Mouse (Mus musculus) heart, embryonic 14.5 days (tissue): ENCODE data around the gene Thoc3. TPM values are rescaled to one million over a fixed set of nuclear protein-coding genes. Genes with fewer than 3 reads are reported as not detected.

Experiments
- polyA plus RNA-seq: library from polyadenylated mRNA; unstranded; fragments of >200 nt; fragmentation: Nextera tagmentation; extraction: Ambion mirVana; gene quantifications from 2 replicates; pipeline ENCODE4 v1.2.1, GENCODE M21; 2014

Gene Thoc3
- polyA plus RNA-seq, 1 experiment from 2014 or later, result 88.2 TPM

Other genes with a start within 250 kb of the Thoc3 start
- 3.3 and 3.4 TPM in 2 replicates for gene Cplx2, start 97.5 kb downstream of the Thoc3 start, polyA plus RNA-seq
- 5.7 and 5.8 TPM in 2 replicates for gene Simc1, start 34.9 kb upstream of the Thoc3 start, polyA plus RNA-seq
- 123 and 128 TPM in 2 replicates for gene 4833439L19Rik, start 96.6 kb upstream of the Thoc3 start, polyA plus RNA-seq
- gene Arl10, start 106.2 kb upstream of the Thoc3 start, polyA plus RNA-seq, result 16.1 and 19.2 TPM in 2 replicates
- 46.5 and 48.9 TPM in 2 replicates for gene Nop16, start 121.2 kb upstream of the Thoc3 start, polyA plus RNA-seq
- 318 and 319 TPM in 2 replicates for gene Higd2a, start 121.4 kb upstream of the Thoc3 start, polyA plus RNA-seq
- gene Cltb, start 142.5 kb upstream of the Thoc3 start, polyA plus RNA-seq, result 37.9 and 45.0 TPM in 2 replicates
- gene Faf2, start 152.9 kb upstream of the Thoc3 start, polyA plus RNA-seq, result 57.1 and 64.4 TPM in 2 replicates
- gene Rnf44, start 225.1 kb upstream of the Thoc3 start, polyA plus RNA-seq, result 52.1 and 60.2 TPM in 2 replicates
- not detected in 2 replicates for gene Cdhr2, start 232.6 kb upstream of the Thoc3 start, polyA plus RNA-seq